Mouse (Mus musculus) C2C12 (cell line): ENCODE measurements around the gene Tgfb1i1.

Source experiments
- CEBPB ChIP-seq: IDR thresholded peaks from one replicate; pipeline ENCODE4 v1.6.1; 2011; ENCODE audit warnings: low read depth, mild to moderate bottlenecking, control low read depth, moderate library complexity
- CTCF ChIP-seq: IDR thresholded peaks from one replicate; pipeline ENCODE4 v1.5.1; 2011; ENCODE audit not compliant: control insufficient read depth, insufficient read depth, insufficient read length
- MYOG ChIP-seq: IDR thresholded peaks from one replicate; pipeline ENCODE4 v1.6.1; 2011; ENCODE audit not compliant: control insufficient read depth, insufficient read length; ENCODE audit errors: extremely low read depth
- USF1 ChIP-seq: IDR thresholded peaks from one replicate; pipeline ENCODE4 v1.6.1; 2011; ENCODE audit warnings: low read depth, mild to moderate bottlenecking, control low read depth, moderate library complexity

DNA sequence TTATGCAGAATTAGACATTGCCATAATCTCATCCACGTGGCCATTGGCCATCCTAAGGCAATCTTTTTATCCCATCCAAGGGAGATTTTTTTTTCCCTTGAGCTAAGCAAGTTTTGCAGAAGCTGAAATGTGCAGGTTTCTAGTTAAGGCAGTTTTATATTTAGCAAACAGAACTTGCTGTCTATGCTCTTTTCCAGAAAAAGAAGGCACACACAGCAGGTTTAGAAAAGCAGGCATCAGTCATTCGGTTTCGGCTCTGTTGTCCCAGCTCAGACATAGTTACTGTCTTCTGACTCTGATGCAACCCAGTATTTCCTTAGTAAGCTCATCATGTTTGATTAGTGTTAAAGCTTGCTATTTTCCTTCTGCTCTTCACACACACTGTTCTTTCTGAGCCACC is 25.7 kb upstream of the Tgfb1i1 start:
- TF ChIP-seq CTCF (no peak), USF1 (no peak), MYOG (no peak), CEBPB (no peak)
